Mouse (Mus musculus) cerebellum, postnatal 4 days (tissue): ENCODE measurements around the gene Gltpd2.
"Not testable (repeated sequence)": the region's sequence is repeated elsewhere in the genome, so short reads cannot be mapped to it uniquely, and the experiment has no call there.

Experiments used
- DNase-seq, 2 experiments: peaks; one replicate each; pipeline ENCODE4 v3.0.0; 2022; ENCODE audit warnings: low spot score in 2 of 2, mixed read lengths in 1 of 2

The Gltpd2 gene

DNA sequence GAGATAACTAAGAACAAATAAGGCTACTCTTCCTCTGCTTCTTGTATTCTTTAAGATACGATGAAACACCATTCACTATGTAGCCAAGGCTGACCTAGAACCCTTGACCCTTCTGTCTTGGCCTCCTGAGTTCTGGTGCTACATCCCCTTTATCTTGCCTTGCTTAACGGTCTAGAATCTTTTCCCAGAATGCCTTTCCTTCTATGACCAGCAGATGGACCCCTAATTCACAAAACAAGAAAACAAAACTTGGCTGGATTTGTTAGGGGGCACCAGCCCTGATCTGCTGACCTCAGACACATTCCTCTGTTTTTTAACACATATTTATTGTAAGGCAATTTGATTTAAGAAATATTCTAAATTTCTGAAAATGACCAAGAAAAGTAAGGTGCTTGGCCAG, 2.6 kb upstream of the Gltpd2 start:
- peak in 1 of 2 experiments; percentile 33 for DNase-seq

DNA sequence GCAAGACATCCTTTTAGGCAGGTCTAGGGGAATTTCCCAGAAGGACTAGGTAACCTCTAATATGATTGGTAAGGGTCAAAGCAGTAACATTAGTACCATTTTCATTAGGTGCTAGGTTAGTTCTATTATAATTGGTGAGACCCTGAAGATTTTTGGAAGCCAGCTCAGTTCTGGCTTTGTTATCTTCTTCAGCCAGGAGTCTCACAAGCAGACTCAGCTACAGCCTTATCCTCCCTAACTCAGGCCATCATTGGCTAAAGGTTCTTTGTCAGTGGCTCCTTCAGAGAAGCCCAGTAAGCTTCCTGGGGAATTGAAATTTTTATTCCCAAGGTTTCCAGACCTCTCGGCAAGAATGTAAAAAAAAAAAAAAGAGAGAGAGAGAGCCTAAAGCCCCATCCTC, 560 bp upstream of the Gltpd2 start:
- no peak for DNase-seq

DNA sequence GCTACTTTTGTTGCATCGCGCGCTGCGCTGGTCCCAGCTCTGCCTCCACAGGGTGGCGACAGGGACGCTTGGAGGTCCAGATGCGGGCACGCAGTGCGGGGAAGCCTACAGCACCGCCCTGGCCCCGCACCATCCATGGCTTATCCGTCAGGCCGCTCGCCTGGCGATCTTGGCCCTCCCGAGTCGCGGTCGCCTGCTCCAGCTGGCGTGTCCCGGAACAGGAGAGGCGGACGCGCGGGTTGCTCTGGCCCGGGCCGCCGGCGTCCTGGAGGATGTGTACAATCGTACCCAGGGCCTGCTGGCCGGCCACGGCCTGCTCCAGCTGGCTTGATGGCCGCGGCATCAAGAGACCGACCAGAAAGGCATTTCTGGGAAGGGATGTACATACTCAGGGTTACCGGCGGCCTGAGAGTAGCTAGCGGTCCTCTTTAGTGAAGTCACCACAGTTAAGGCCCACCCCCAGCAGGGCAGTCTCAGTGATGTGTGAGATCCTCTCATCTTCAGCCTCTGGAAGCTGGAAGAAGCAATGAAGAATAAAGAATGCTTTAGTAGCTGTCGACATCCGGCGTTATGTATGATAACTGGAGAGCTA, 1.3 kb downstream of the Gltpd2 start:
- DNase-seq, result peak in 1 of 2 experiments; percentile 32

DNA sequence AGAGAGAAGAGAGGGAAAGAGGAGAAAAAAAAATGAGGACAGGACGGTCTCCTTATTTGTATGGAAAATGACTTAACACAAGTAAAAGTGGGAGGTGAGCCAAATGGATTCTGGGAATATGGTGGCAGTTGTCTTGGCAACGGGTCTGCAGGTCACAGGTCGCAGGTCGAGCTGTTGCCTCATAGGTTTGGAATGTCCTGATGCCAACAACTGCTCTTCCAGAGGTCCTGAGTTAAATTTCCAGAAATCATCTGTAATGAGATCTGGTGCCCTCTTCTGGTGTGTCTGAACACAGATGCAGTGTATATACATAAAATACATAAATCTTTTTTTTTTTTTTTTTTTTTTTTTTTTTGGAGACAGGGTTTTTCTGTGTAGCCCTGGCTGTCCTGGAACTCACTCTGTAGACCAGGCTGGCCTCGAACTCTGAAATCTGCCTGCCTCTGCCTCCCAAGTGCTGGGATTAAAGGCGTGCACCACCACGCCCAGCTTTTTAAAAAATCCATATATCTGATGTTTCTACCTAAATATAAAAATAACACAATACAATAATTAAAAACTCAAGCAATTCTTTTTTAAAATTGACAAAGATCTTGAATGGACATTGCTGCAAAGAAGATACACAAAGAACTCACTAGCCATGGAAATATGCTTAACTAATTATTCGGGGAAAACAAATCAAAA, 4.5 kb downstream of the Gltpd2 start:
- DNase-seq, result not testable (repeated sequence)

DNA sequence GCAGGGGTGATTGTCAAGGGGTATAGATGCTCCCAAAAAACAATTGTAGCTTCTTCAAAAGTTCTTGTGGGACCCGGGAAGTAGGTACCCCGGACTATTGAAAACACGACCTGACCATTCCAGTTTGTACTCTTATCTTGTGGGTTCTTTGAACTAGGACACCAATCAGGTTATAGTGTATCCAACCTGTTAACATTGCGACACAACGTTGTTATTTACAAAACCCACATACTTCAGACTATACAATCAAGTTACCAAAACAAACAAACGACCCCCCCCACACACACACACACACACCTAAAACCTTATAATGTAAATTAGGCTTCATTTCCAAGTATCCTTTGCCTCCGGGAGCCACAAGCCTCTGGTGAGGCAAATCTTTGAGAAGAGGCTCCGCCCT, 5.8 kb downstream of the Gltpd2 start:
- DNase-seq, result no peak

DNA sequence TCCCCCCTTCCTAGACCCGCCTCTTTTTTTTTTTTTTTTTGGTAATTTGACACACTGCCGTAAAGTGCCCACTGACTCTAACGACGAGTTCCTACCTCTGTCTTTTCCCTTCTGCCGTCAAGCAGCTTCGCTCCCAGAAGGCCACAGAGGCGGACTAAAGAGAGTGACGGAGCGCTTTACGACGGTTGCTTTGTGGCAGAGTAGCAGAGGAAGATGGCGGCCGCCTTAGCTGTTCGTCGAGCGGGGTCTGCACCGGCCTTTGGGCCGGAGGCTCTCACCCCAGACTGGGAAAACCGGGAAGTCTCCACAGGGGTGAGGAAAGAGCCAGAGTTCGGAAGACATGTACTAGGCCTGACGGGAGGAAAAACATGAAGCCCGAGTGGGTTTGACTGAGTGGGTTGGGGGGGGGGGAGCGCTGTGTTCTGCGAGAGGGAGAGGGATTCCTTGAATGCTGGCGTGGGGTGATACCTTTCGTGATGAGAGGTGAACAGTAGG, 6.2 kb downstream of the Gltpd2 start, which contains the start of gene Psmb6:
Gene Psmb6 (plus strand): TSS at position 184 of the 495 bp plus-strand sequence.
- DNase-seq, result peak; percentile 65 to 85

DNA sequence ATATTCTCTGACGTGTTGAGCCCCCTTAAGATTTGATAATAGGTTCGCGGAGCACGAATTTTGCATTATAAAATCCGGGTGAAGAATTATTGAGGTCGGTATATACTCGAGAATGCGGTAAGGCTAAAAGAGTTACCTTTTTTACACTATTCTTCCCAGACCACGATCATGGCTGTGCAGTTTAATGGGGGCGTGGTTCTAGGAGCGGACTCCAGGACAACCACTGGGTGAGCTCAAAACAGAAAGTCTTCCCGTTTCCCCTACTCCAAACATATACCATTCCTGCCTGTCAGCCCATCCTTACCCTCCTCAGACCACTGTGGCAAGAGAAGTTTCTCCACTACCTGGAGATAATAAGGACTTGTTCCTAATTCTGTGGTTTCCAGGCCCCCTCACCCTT, 6.7 kb downstream of the Gltpd2 start:
- DNase-seq, result no peak

DNA sequence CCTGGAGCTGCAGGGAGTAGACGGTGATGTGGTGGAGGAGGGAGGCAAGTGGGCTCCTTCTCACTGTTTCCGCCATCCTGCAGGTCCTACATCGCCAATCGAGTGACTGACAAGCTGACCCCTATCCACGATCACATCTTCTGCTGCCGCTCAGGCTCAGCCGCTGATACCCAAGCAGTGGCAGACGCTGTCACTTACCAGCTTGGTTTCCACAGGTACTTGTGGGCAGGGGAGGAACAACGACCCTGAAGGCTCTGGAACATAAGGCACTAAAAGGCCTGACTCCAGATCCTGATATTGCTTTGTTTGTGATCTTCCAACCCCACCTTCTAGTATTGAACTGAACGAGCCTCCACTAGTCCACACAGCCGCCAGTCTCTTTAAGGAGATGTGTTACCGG, 7.2 kb downstream of the Gltpd2 start:
- DNase-seq, result no peak

DNA sequence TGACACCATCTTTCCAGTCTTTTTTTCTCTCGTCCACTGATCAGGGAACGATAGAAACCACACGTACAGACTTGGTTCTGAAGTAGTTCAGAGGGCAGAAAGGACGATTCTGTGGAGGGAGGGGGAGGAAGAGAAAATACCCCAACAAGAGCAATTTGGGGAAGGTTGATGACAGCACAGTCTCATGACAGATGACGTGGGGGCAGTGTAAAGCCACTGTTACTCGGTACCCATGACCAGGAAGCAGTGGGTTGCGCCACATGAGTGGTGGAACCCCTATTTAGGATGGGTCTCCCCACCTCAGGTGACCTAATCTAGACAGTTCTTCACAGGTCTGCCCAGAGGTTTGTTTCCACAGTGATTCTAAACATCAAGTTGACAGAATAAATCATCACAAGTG, 9.6 kb downstream of the Gltpd2 start:
- no peak for DNase-seq

DNA sequence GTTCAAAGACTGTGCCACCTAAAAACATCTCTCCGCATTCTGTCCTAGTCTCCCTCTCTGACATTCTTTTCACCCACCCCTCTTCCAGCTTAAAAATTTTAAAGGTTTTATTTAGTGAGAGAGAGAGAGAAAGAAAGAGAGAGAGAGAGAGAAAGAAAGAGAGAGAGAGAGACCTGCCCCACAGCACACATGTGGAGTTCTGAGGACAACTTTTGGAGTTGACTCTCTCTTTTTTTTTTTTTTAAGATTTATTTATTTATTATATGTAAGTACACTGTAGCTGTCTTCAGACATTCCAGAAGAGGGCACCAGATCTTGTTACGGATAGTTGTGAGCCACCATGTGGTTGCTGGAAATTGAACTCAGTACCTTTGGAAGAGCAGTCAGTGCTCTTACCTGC, 12.1 kb downstream of the Gltpd2 start:
- DNase-seq, result not testable (repeated sequence)

DNA sequence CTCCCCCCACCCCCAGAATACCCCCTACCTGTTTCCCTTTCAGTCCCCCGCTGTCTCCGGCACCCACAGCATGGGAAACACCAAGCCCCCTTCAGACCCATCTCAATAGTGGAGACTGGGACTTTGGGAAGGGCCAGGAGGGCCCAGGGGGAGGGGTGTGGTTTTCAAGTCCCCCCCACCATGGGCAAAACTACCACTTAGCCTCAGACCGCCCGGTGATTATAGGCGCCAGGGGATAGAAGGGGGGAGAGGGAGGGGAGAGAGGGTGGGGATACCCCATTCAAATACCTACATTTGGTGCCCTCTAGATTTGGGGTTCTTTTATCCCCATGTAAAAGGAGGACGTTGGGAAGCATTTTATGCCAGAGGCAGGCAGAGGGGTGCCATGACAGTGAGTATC, 13.8 kb downstream of the Gltpd2 start, which contains the start of gene Gm40193:
Gene Gm40193 (minus strand): TSS at position 101 of the 400 bp plus-strand sequence.
- DNase-seq, result no peak

DNA sequence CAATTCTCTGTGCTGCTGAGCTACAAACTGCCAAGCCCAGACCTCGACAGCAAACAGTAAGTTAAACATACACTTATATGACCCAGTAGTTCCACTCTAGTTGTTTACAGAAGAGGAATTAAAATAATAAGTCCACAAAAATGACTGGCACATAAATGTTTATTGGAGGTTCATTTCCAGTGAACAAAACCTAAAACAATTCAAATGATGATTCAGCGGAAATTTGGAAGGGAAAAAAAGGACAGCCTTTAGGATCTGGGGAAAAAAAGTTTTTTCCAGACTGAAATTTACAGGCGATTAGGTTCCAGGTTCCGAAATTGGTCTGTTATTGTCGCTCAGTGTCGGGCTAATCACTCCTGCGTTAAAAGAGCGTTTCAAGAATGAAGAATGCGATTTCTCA, 20.4 kb downstream of the Gltpd2 start:
- DNase-seq, result no peak

DNA sequence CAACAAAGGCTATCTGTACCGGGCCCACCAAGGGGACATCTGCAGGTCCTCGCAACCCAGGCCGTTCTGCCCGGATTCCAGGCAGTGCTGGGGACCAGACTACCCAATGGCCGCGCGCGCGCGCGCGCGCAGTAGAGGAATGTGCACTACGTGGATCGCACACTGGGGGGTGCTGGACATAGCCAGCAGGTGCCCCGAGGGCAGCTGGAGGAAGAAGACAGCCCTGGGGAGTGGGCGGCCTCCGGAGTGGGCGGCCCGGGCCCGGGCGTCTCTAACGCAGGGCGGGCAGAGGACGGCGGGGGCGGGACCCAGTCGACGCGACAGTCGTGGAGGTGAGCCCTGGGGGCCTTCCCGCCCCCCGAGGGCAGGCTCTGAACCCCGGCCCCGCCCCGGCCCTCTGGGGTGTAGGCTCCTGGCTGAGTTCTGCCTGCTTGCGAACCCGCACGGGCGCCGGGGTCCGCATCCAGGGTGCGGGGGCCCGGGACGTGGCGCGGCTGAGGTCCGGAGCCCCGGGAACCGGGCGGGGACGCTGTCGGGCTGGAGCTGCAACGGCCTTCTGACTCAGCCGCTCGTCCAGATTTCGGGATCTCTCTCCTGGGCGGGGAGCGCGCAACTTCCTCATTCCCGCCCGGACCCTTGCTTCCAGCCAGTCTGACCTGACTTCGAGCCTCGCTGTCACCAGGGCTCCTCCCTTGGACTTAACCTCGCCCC, 21.0 kb downstream of the Gltpd2 start, which contains the start of gene Pld2:
Gene Pld2 (plus strand): TSS at position 188 of the 711 bp plus-strand sequence.
- peak; percentile 71 to 74 for DNase-seq

DNA sequence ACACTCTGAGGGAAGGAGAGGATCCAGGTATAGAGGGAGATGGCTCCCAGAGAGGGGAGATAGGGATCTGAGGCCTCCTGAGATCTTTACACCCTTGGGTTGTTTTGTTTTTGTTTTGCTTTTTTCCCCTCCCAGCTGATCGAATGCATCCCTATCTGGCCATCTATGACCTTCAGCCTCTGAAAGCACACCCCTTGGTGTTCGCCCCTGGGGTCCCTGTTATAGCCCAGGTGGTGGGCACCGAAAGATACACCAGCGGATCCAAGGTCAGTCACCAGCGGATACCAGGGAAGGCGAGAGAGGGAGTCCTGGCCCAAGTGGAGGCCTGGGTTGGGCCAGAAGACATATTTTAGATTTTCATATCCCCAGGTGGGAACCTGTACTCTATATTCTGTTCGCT, 21.9 kb downstream of the Gltpd2 start:
- DNase-seq, result no peak

DNA sequence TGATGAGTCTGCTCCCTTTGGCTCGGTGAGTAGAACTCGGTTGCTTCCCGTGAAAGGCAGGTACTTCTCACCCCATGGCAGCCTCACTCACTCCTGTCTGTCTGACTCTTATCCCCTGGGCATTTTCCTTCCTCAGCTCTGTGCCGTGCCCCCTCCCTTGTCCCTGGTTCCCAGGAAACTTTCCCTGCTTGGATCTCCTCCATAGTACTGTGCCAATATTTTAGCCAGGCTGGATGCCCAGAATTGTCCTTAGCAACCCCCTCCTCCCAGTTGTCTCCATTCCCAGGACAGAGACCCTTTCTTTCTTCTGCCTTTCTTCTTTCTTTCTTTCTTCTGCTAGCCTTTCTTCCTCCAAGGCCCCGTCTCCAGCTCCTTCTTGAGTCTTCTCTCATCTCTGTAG, 22.4 kb downstream of the Gltpd2 start:
- DNase-seq, result peak in 1 of 2 experiments; percentile 18

DNA sequence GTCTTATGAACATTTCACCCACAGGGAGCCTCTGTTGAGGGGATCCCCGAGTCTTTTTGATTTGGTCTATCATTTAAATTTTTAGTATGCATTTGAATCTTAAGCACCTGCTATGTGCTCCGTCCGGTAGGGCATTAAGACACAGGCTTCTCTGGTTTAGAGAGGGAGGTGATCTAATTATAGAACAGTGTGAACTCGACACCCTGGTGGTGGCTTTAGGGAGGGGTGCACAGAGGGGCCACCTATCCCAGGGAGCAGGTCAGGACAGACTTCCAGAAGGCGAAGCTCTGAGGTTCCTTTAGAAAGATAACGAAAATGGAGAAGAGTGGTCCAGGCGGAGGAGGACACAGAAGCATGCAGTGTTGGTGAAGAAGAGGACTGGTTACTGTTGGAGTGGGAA, 25.5 kb downstream of the Gltpd2 start:
- DNase-seq, result no peak

DNA sequence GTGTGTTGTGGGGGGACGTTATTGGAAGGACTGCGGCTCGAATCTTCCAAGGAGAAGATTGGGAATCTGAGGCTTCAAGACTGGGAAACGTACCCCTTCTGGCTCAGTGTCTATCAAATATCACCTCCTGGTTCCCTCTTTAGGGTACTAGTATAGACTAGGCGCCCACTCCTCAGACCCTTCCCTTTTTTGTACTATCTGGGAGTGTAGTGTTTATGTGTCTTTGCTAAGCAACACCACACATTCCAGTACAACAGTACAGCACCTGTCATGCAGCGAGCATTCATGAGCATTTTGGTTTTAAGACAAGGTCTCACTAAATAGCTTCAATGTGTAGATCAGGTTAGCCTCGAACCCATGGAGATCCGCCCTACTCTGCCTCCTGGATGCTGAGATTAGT, 32.5 kb downstream of the Gltpd2 start:
- no peak for DNase-seq

DNA sequence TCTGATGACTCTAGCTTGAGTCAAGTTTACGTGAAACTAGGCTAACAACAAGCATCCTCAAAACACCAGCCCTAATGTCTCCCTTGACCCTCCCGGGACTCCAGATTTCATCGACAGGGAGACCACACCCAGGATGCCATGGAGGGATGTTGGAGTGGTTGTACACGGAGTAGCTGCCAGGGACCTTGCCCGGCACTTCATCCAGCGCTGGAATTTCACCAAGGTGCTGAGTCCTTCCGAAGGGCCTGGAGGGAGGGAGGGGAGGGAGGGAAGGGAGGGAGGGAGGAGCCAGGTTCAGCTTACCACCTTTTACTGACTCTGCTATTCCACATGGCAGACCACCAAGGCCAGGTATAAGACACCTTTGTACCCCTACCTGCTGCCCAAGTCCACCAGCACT, 34.9 kb downstream of the Gltpd2 start:
- no peak for DNase-seq

DNA sequence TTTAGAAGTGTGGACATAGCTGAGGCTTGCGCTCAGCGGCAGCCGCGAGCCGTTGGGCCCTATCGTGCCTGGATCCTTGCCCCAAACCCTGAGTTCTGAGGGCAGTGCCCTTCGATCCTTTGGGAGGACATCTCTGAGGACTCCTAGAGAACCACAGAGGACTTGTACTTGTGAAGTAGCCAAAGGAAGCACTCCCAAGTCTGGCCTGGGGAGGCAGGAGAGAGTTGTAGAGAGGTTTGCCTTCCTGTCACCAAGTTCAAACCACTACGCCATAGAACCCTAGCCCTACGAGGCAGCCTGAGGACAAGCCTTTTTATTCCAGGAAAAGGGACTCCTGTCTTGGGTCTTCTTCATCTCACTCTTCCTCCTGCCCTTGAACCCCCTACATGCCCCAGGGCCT, 38.5 kb downstream of the Gltpd2 start:
- no peak for DNase-seq

DNA sequence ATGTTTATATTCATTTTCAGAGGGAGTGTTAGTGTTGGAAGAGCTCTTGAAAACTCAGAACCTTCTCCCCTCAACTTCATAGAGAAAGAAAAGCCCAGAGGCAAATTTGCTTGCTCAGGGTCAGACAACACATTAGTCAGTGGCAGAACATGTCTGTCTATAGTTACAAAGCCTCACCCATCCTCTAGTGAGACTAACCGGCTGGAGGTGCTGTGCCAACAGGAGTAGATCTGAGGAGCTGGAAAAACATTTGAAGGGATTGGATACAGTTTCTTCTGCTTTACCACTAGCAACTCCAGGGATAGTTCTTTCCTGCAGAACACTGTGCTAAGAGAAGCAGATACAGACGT, 42.9 kb downstream of the Gltpd2 start:
- DNase-seq, result no peak

DNA sequence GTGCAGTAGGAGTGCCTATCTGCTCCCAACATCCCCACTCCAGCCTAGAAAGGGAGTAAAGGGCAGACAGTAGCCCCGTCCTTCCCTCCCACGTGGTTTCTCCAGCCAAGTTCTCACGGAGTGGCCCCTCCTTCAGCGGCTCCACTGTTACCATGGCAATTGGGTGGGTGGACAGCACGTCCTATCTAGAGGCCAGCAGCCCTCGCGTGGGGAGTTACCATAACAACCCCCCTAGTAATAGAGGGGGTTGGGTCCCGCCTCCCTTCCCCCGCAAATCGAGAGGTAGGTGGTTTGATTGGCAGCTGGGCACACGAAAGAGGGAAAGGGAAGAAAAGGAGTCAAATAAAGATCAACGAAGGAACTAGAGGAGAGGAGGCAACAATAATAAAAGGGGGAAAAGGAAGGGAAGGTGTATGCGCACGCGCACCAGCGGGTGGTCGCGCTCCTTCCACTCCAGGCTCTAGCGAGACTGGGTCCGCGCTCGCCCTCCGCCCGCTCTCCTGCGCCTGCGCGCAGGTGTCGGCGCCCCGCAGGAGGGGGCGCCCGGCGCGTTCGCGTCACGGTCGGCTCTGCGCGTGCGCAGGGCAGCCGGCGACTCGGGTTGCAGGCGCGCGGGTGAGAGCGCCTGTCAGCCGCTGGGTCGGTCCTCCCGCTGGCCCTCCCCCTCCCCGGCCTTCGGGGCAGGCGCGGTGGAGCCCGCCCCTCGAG, 43.4 kb downstream of the Gltpd2 start, which contains the start of gene Mink1:
Gene Mink1 (plus strand): TSS at position 595 of the 708 bp plus-strand sequence.
- DNase-seq, result peak; percentile 66 to 88

DNA sequence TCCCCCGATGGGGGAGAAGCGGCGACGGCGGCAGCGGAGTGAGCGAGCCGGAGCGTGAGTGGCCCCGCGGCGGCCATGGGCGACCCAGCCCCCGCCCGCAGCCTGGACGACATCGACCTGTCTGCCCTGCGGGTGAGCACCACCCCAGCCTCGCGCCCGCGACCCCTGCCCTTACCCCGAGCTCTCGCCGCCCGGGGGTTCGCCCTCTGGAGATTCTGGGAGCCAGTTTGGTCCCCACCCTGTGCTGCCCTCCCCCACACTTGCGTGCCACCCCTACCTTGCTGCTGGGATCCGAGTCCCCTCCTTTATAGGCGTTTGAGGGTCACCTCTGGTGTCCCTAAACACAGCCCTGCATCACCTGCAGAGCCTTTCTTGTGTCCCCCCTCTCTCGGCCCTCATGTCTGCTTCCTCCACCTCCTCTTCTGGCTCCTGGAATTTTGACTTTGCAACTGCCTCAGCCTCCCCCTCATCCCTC, 44.0 kb downstream of the Gltpd2 start:
- no peak for DNase-seq
